Mouse (Mus musculus): Measurements from ENCODE around the gene 1700029H14Rik. TPM values are rescaled to one million over a fixed set of nuclear protein-coding genes. Genes with fewer than 3 reads are reported as not detected.

1700029H14Rik gene
- polyA plus RNA-seq, 1 experiment = not detected

- no peak overlapping the region for H3K4me3 ChIP-seq (ENCODE audit: insufficient read depth, low read length)
- no peak for TF ChIP-seq POLR2A (IDR thresholded peaks at IDR 0.05; ENCODE audit: borderline replicate concordance, low read depth, low read length)
- TF ChIP-seq CTCF (IDR thresholded peaks at IDR 0.05; ENCODE audit: low read depth, low read length) = no peak
- H3K4me1 ChIP-seq (ENCODE audit: control insufficient read depth, insufficient read depth, low read length) = peaks cover 34% of the 10 kb centered on the region
- H3K27ac ChIP-seq (ENCODE audit: insufficient read depth, low read depth, low read length) = peak overlapping the region; percentile 95; the same call in 1 of the 2 replicates
Observed at GRCm38 (mm10) chr8:13595861-13596260, 33.6 kb upstream of the 1700029H14Rik start.

- no peak for TF ChIP-seq CTCF (IDR thresholded peaks at IDR 0.05; ENCODE audit: low read depth, low read length)
- TF ChIP-seq POLR2A (IDR thresholded peaks at IDR 0.05; ENCODE audit: borderline replicate concordance, low read depth, low read length) = no peak
- peak overlapping the region; percentile 27 for H3K4me3 ChIP-seq (ENCODE audit: insufficient read depth, low read length)
- H3K4me1 ChIP-seq (ENCODE audit: control insufficient read depth, insufficient read depth, low read length) = peaks cover 25% of the 10 kb centered on the region
- peak overlapping the region; percentile 95 for H3K27ac ChIP-seq (ENCODE audit: insufficient read depth, low read depth, low read length)
Observed at GRCm38 (mm10) chr8:13594884-13595323, 32.6 kb upstream of the 1700029H14Rik start.

GRCm38 (mm10) chr8:13593340-13593739, 31.1 kb upstream of the 1700029H14Rik start:
- peaks cover 18% of the 10 kb centered on the region for H3K4me1 ChIP-seq (ENCODE audit: control insufficient read depth, insufficient read depth, low read length)
- H3K4me3 ChIP-seq (ENCODE audit: insufficient read depth, low read length) = no peak overlapping the region
- no peak overlapping the region for H3K27ac ChIP-seq (ENCODE audit: insufficient read depth, low read depth, low read length)
- TF ChIP-seq POLR2A (IDR thresholded peaks at IDR 0.05; ENCODE audit: borderline replicate concordance, low read depth, low read length) (no peak), CTCF (IDR thresholded peaks at IDR 0.05; ENCODE audit: low read depth, low read length) (no peak)

GRCm38 (mm10) chr8:13591246-13591645, 29.0 kb upstream of the 1700029H14Rik start:
- H3K4me1 ChIP-seq (ENCODE audit: control insufficient read depth, insufficient read depth, low read length) = peaks cover 18% of the 10 kb centered on the region
- no peak overlapping the region for H3K27ac ChIP-seq (ENCODE audit: insufficient read depth, low read depth, low read length)
- H3K4me3 ChIP-seq (ENCODE audit: insufficient read depth, low read length) = no peak overlapping the region
- TF ChIP-seq CTCF (IDR thresholded peaks at IDR 0.05; ENCODE audit: low read depth, low read length) (no peak), POLR2A (IDR thresholded peaks at IDR 0.05; ENCODE audit: borderline replicate concordance, low read depth, low read length) (no peak)

GRCm38 (mm10) chr8:13589071-13589470, 26.8 kb upstream of the 1700029H14Rik start:
- no peak overlapping the region for H3K27ac ChIP-seq (ENCODE audit: insufficient read depth, low read depth, low read length)
- H3K4me1 ChIP-seq (ENCODE audit: control insufficient read depth, insufficient read depth, low read length) = peaks cover 4% of the 10 kb centered on the region
- TF ChIP-seq CTCF (IDR thresholded peaks at IDR 0.05; ENCODE audit: low read depth, low read length) (no peak), POLR2A (IDR thresholded peaks at IDR 0.05; ENCODE audit: borderline replicate concordance, low read depth, low read length) (no peak)
- H3K4me3 ChIP-seq (ENCODE audit: insufficient read depth, low read length) = no peak overlapping the region

- no peak overlapping the region for H3K4me3 ChIP-seq (ENCODE audit: insufficient read depth, low read length)
- no peaks in the 10 kb centered on the region for H3K4me1 ChIP-seq (ENCODE audit: control insufficient read depth, insufficient read depth, low read length)
- TF ChIP-seq CTCF (IDR thresholded peaks at IDR 0.05; ENCODE audit: low read depth, low read length) (no peak), POLR2A (IDR thresholded peaks at IDR 0.05; ENCODE audit: borderline replicate concordance, low read depth, low read length) (no peak)
- H3K27ac ChIP-seq (ENCODE audit: insufficient read depth, low read depth, low read length) = no peak overlapping the region
Observed at GRCm38 (mm10) chr8:13584652-13585051, 22.4 kb upstream of the 1700029H14Rik start.

- Histone ChIP-seq H3K4me3 (ENCODE audit: insufficient read depth, low read length) (no peak overlapping the region), H3K27ac (ENCODE audit: insufficient read depth, low read depth, low read length) (no peak overlapping the region), H3K4me1 (ENCODE audit: control insufficient read depth, insufficient read depth, low read length) (no peaks in the 10 kb centered on the region)
- TF ChIP-seq POLR2A (IDR thresholded peaks at IDR 0.05; ENCODE audit: borderline replicate concordance, low read depth, low read length) = no peak
- TF ChIP-seq CTCF (IDR thresholded peaks at IDR 0.05; ENCODE audit: low read depth, low read length) = no peak
Observed at GRCm38 (mm10) chr8:13577869-13578268, 15.6 kb upstream of the 1700029H14Rik start.

GRCm38 (mm10) chr8:13571999-13572398, 9.7 kb upstream of the 1700029H14Rik start:
- Histone ChIP-seq H3K4me1 (ENCODE audit: control insufficient read depth, insufficient read depth, low read length) (no peaks in the 10 kb centered on the region), H3K4me3 (ENCODE audit: insufficient read depth, low read length) (no peak overlapping the region), H3K27ac (ENCODE audit: insufficient read depth, low read depth, low read length) (no peak overlapping the region)
- TF ChIP-seq CTCF (IDR thresholded peaks at IDR 0.05; ENCODE audit: low read depth, low read length) (no peak), POLR2A (IDR thresholded peaks at IDR 0.05; ENCODE audit: borderline replicate concordance, low read depth, low read length) (no peak)

GRCm38 (mm10) chr8:13557526-13557925, 4.7 kb downstream of the 1700029H14Rik start:
- Histone ChIP-seq H3K4me3 (ENCODE audit: insufficient read depth, low read length) (no peak overlapping the region), H3K4me1 (ENCODE audit: control insufficient read depth, insufficient read depth, low read length) (no peaks in the 10 kb centered on the region), H3K27ac (ENCODE audit: insufficient read depth, low read depth, low read length) (no peak overlapping the region)
- TF ChIP-seq POLR2A (IDR thresholded peaks at IDR 0.05; ENCODE audit: borderline replicate concordance, low read depth, low read length) = no peak
- TF ChIP-seq CTCF (IDR thresholded peaks at IDR 0.05; ENCODE audit: low read depth, low read length) = no peak

- TF ChIP-seq POLR2A (IDR thresholded peaks at IDR 0.05; ENCODE audit: borderline replicate concordance, low read depth, low read length) (no peak), CTCF (IDR thresholded peaks at IDR 0.05; ENCODE audit: low read depth, low read length) (no peak)
- H3K4me1 ChIP-seq (ENCODE audit: control insufficient read depth, insufficient read depth, low read length) = peaks cover 23% of the 10 kb centered on the region
Observed at GRCm38 (mm10) chr8:13551574-13551830, 10.8 kb downstream of the 1700029H14Rik start.

More at GRCm38 (mm10) chr8:13551574-13551830, 10.8 kb downstream of the 1700029H14Rik start:
- Histone ChIP-seq H3K27ac (ENCODE audit: insufficient read depth, low read depth, low read length) (peak overlapping the region; percentile 1; the same call in 1 of the 2 replicates), H3K4me3 (ENCODE audit: insufficient read depth, low read length) (no peak overlapping the region)
